Mouse (Mus musculus): Measurements from ENCODE around the gene Sar1b. TPM values are rescaled to one million over a fixed set of nuclear protein-coding genes. Genes with fewer than 3 reads are reported as not detected.
A peak's percentile ranks its signal among the peaks of the same experiment; 100 is the strongest.
"Not testable (repeated sequence)": the region's sequence is repeated elsewhere in the genome, so short reads cannot be mapped to it uniquely, and the experiment has no call there.

Gene Sar1b
- total RNA-seq, 2 experiments from 2014 or later, result 433 to 496 TPM

DNA sequence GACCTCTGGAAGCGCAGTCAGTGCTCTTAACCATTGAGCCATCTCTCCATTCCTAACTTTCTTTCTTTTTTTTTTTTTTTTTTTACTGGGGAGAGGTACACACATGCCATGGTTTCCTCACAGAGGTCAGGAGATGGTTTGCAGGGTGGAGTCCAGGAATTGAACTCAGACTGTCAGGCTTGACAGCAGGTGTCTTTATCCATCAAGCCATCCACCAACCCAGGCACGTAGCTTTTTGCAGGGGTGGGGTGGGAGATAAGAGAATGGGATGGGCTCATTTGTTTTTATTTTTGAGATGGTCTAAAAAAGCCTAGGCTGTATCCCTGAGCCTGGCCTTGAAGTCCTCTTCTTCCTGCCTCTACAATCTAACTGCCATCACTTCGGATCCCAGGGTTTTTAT is 12.0 kb downstream of the Sar1b start:
- DNase-seq (ENCODE audit: low spot score), result no peak

GRCm38 (mm10) chr11:51777478-51777877 is 14.0 kb downstream of the Sar1b start:
- DNase-seq (ENCODE audit: low spot score), result no peak

DNA sequence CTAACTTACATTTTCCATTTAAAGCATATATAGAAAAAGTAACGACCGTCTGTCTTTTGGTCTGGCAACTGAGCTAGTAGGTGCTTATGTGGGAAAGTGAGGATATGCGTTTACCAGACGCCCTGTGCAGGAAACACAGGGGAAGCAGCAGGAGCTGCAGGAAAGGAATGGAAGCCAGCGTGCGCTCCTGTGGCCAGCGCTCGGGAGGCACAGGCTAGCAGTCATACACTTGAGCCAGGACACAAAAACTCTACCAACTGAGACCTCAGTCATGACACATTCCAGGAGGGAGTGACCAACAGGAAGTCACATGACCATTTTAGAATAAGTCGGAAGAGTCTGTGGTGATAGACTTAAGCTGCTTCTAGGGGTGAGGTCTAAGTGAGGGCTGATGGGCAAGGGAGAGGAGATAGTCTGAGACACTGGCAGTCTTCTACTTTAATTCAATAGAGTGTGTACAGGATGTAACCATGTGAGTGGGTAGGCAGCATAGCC is 17.3 kb downstream of the Sar1b start:
- DNase-seq (ENCODE audit: low spot score), result no peak

GRCm38 (mm10) chr11:51782721-51783120 is 19.2 kb downstream of the Sar1b start:
- no peak for DNase-seq (ENCODE audit: low spot score)

DNA sequence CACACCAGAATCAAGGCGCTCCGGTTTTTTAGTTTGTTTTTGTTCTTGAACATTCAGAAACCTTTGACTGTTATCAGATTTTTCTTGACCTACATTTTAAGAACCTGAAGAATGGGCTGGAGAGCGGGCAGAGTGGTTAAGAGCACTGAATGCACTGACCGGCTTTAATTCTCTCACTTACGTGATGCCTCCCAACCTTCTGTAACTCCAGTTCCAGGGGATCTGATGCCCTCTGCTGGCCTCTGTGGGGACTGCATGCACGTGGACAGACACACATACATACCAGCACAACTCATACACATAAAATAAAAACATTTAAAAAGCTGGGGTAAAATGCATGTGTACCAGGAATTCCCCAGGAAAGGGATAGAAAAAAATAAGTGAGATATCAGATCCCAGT is 22.4 kb downstream of the Sar1b start:
- peak; percentile 45 for DNase-seq (ENCODE audit: low spot score)

DNA sequence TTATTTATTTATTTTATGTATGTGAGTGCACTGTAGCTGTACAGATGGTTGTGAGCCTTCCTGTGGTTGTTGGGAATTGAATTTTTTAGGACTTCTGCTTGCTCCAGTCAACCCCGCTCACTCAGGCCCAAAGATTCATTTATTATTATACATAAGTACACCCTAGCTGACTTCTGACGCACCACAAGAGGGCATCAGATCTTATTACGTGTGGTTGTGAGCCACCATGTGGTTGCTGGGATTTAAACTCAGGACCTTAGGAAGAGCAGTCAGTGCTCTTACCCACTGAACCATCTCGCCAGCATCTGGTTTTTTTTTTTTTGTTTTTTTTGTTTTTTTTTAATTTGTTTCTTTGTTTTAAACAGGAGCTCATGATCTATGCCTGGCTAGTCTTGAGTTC is 26.2 kb downstream of the Sar1b start:
- DNase-seq (ENCODE audit: low spot score), result not testable (repeated sequence)

- no peak for DNase-seq (ENCODE audit: low spot score)
Measured at GRCm38 (mm10) chr11:51790662-51791061, 27.2 kb downstream of the Sar1b start.

DNA sequence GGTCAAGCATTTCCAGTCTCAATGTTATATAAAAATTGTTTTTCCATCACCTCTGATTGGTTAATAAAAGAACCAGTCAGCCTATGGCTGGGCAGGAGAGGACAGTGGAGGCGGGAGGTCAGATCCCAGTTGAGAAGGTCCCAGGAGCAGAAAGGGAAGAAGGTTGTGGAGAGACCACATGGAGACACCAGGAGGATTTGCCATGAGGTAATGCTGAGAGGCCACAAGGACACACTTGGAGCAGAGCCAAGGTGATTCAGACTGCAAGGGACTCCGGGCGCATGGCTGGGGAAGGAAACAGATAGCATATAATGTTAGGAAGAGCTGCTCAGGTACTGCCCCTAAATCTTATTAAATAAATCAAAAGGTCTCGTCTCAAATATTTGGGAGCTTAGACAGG is 32.8 kb downstream of the Sar1b start:
- no peak for DNase-seq (ENCODE audit: low spot score)

GRCm38 (mm10) chr11:51800634-51801325 is 37.3 kb downstream of the Sar1b start:
- DNase-seq (ENCODE audit: low spot score), result peak; percentile 68

- peak; percentile 91 for DNase-seq (ENCODE audit: low spot score)
Measured at GRCm38 (mm10) chr11:51805221-51805981, 41.9 kb downstream of the Sar1b start.

- peak; percentile 76 for DNase-seq (ENCODE audit: low spot score)
Measured at GRCm38 (mm10) chr11:51807108-51807879, 43.8 kb downstream of the Sar1b start.

DNA sequence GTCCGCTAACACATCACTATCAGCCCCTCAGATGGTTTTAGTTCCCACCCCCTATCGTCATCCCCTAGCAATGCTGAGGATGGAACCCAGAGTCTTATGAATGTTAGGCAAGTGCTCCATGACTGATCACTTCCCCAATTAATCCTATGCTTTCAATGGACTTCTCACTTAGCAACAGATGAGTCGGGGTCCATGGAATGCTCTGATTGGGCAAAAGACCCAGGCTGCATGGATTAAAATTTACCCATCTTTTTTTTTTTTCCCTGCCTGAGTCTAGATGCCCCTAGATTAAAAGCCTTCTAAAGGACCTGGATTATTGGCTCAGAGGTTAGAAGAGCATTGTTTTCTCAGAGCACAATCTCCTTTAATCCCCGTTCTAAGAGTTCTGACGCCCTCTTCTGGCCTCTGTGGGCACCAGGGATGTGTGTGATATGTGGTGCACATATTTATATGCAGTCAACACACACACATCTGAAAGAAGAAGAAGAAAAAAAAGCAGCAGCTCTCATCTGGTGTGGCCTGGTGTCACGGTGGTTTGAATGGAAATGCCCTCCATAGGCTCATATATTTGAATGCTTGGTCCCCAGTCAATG is 46.2 kb downstream of the Sar1b start:
- no peak for DNase-seq (ENCODE audit: low spot score)

- no peak for DNase-seq (ENCODE audit: low spot score)
Measured at GRCm38 (mm10) chr11:51811230-51811629, 47.7 kb downstream of the Sar1b start.

DNA sequence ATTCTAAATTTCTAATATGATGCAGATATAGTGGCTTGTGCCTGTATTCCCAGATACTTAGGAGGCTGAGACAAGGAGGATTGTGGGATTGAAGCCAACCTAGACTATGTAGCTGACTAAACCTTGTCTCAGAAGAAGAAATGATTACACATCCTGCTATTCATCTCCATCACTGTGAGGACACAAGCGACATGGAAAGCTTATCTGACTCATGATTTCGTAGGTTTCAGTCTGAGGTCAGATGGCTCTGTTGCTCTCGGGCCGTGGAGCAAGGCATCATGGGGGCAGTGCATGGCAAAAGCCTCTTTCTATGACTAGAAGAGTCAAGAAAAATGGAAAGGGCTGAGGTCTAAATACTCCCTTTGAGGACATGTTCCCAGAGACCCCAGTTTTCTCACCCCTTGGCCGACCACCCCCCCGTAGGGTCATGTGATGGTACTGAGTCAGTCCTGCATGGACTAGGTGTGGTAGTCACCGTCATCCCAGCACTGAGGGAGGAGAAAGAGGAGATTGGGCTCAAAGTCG is 48.6 kb downstream of the Sar1b start:
- no peak for DNase-seq (ENCODE audit: low spot score)

GRCm38 (mm10) chr11:51817756-51818155 is 54.3 kb downstream of the Sar1b start:
- peak; percentile 87 for DNase-seq (ENCODE audit: low spot score)

- no peak for DNase-seq (ENCODE audit: low spot score)
Measured at GRCm38 (mm10) chr11:51818837-51819236, 55.4 kb downstream of the Sar1b start.

DNA sequence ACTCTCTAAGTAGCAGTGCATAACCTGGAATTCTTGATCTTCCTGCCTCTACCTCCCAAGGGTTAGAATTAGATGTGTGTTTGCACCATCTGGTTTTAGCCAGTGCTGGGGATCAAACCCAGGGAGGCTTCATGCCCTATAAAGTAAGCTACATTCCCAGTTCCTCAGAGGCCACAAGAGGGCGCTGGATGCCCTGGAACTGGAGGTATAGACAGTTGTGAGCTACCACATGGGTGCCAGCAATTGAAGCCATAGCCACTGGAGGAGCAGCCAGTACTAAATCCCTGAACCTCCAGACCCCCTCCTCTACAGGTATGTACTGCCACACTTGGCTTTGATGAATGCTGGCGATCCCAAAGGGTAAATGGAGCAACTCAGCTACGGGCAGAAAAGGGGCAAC is 56.5 kb downstream of the Sar1b start:
- DNase-seq (ENCODE audit: low spot score), result peak; percentile 74

DNA sequence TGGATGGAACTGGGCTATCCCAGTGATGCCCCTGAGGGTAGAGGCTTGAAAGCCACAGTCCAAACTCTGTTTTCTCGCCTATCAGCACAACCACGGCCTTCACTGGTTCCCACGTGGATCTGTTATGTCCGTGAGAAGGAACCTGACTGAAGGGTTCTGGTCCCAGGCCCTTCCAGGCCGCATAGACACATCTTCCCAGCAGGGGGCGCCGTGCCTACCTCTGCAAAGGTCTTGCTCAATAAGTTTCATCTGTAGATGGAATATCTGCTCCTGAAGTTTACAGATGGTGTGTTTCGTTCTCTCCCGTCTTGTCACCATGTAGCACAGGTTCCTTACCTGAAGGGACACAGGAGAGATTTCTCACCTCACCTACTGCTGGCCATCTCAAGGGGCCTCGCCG is 57.4 kb downstream of the Sar1b start:
- DNase-seq (ENCODE audit: low spot score), result peak; percentile 85

- no peak for DNase-seq (ENCODE audit: low spot score)
Measured at GRCm38 (mm10) chr11:51822736-51823135, 59.2 kb downstream of the Sar1b start.

GRCm38 (mm10) chr11:51823271-51823670 is 59.8 kb downstream of the Sar1b start:
- DNase-seq (ENCODE audit: low spot score), result no peak

GRCm38 (mm10) chr11:51823963-51824753 is 60.7 kb downstream of the Sar1b start:
- no peak for DNase-seq (ENCODE audit: low spot score)

Data from gastrocnemius, adult 18-20 months (tissue).